Mouse (Mus musculus) forebrain, embryonic 13.5 days (tissue): ENCODE measurements around the gene Armt1. TPM values are rescaled to one million over a fixed set of nuclear protein-coding genes. Genes with fewer than 3 reads are reported as not detected.
"Not testable (repeated sequence)": the region's sequence is repeated elsewhere in the genome, so short reads cannot be mapped to it uniquely, and the experiment has no call there.

Source experiments
- ATAC-seq: fragments of 200-750 bp; cut with Nextera tagmentation; 2 replicates; pipeline ENCODE4 v1.8.0; 2017
- H3K27ac ChIP-seq: fragments of 300-500 bp; sonication (generic); 2 replicates; pipeline ENCODE4 v1.5.1; 2015; ENCODE audit warnings: inconsistent platforms, mild to moderate bottlenecking, moderate library complexity
- H3K27me3 ChIP-seq: fragments of 300-500 bp; sonication (generic); 2 replicates; pipeline ENCODE4 v1.6.1; 2015; ENCODE audit warnings: mild to moderate bottlenecking, inconsistent platforms
- H3K36me3 ChIP-seq: fragments of 300-500 bp; sonication (generic); 2 replicates; pipeline ENCODE4 v1.6.1; 2015; ENCODE audit warnings: mild to moderate bottlenecking, inconsistent platforms; ENCODE audit not compliant: poor library complexity, severe bottlenecking
- H3K4me1 ChIP-seq: fragments of 300-500 bp; sonication (generic); 2 replicates; pipeline ENCODE4 v1.6.1; 2015; ENCODE audit warnings: inconsistent platforms
- H3K4me2 ChIP-seq: fragments of 300-500 bp; sonication (generic); 2 replicates; pipeline ENCODE4 v1.6.1; 2015; ENCODE audit warnings: inconsistent platforms, mild to moderate bottlenecking, moderate library complexity
- H3K4me3 ChIP-seq: fragments of 300-500 bp; sonication (generic); 2 replicates; pipeline ENCODE4 v1.5.1; 2015; ENCODE audit warnings: mild to moderate bottlenecking, inconsistent platforms
- H3K9ac ChIP-seq: fragments of 300-500 bp; sonication (generic); 2 replicates; pipeline ENCODE4 v1.6.1; 2015; ENCODE audit warnings: mild to moderate bottlenecking, inconsistent platforms
- H3K9me3 ChIP-seq: fragments of 300-500 bp; sonication (generic); replicated peaks from 2 replicates; pipeline ENCODE4 v1.6.1; 2016; ENCODE audit warnings: inconsistent platforms
- WGBS: fragments of 180-500 bp; shearing (Covaris S2); methylation state at CpG from one replicate; pipeline ENCODE4 v1.1.7; 2015; 5-methylcytosine and 5-hydroxymethylcytosine counted together
- polyA plus RNA-seq: library from polyadenylated mRNA; unstranded; fragments of >200 nt; fragmentation: Nextera tagmentation; extraction: Ambion mirVana; gene quantifications from 2 replicates; pipeline ENCODE4 v1.2.1, GENCODE M21; 2015

The Armt1 gene
- polyA plus RNA-seq, 1 experiment from 2014 or later: 19.1 TPM

DNA sequence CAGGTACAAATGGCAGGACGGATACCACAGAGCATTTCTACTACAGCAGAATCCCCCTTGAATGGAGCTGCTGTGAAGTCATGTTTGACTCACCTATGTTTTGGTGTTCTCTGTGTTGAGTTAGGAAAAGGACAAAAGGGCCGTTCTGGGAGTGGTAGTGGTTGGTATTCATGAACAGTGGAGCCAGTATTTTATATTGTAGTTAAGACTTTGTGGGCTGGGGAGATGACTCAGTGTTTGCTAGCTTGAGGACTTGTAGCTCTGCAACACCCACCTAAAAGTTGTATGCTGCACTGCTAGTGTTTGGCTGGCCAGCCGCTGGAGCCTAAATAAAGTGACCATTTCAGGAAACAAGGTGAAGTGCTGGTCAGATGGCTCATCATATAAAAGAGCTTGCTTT, 36.9 kb upstream of the Armt1 start:
- H3K4me1 ChIP-seq: peaks cover 17% of the 10 kb centered on the region
- no peak for ATAC-seq
- no peak overlapping the region for H3K9ac ChIP-seq
- WGBS: 97% methylated on average over 3 of the region's 3 CpGs
- H3K27me3 ChIP-seq: no peaks in the 10 kb centered on the region
- peaks cover 40% of the 10 kb centered on the region for H3K36me3 ChIP-seq
- H3K9me3 ChIP-seq: no peaks in the 10 kb centered on the region
- H3K4me2 ChIP-seq: no peak overlapping the region
- H3K27ac ChIP-seq: no peak overlapping the region
- H3K4me3 ChIP-seq: no peak overlapping the region

DNA sequence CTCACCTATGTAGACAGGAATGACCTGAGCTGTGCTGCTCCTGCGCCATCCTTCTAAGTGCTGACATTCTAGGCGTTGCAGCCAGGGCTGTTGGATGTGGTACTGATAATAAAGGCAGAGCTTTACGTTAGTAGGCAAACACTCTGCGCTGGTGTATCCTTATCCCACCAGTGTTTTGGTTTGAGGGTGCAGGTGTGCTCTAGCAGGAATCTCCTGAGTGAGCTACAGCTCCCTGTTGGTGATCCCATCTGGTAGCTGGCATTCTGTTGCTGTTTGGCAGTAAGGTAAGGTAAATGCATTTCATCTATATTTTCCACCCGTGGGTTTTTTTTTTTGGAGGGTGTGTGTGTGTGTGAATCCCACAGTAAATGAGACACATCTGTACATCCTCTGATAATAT, 34.2 kb upstream of the Armt1 start:
- Histone ChIP-seq H3K9me3 (no peaks in the 10 kb centered on the region), H3K9ac (no peak overlapping the region), H3K27me3 (no peaks in the 10 kb centered on the region), H3K27ac (0 out of 2 replicates have a peak overlapping the region, but pooled peaks have one; percentile 25), H3K4me1 (no peaks in the 10 kb centered on the region), H3K4me3 (no peak overlapping the region), H3K4me2 (no peak overlapping the region), H3K36me3 (peaks cover 41% of the 10 kb centered on the region)
- no peak for ATAC-seq
- WGBS: 92% methylated on average over 5 of the region's 5 CpGs

DNA sequence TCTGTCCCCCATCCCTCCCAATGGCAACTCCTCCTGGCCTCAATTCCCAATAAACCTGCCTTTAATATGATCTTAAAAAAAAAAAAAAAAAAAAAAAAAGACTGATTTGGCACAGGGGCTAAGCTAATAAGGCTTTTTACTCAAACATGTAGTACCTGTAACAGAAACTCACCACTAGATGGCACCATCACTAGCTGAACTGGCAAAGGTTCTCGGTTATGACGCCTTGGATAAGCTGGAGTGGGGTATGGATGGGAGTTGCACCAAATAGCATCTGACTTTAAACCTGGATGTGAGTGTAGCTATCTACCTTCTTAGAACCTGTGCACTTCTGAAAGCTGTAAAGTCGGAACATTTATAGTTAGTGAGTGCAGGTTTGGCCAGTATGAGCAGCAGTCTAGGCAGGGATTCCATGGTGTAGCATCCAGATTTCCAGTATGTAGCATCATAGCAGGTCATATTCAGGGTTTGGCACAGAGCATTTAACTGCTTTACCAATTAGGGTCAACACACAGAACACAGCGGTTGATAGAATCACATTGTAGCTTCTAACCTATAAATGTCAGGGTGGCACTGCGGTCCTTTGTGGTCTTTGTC, 27.3 kb upstream of the Armt1 start:
- Histone ChIP-seq H3K27me3 (no peaks in the 10 kb centered on the region), H3K9ac (no peak overlapping the region), H3K36me3 (peaks cover 56% of the 10 kb centered on the region), H3K4me2 (no peak overlapping the region), H3K27ac (no peak overlapping the region), H3K4me3 (no peak overlapping the region), H3K4me1 (no peaks in the 10 kb centered on the region), H3K9me3 (no peaks in the 10 kb centered on the region)
- WGBS: 57% methylated on average over 5 of the region's 5 CpGs
- ATAC-seq: peak; percentile 65

DNA sequence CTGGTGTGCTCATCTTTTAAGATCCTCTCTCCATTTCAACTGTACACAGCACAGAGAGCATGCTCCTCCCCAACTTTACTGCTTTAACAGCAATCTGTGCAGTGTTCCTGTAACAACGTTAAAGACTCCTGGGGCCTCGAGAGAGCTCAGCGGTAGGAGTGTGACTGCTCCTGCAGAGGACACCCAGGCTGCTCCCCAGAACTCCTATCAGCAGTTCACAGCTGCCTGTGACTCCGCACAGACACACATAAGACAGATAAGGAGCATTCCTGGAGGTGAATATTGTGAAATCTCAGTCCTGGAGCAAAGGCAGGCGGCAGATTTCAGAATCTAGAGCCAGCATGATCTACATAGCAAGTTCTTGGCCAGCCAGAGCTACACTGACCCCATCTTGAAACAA, 26.8 kb upstream of the Armt1 start:
- Histone ChIP-seq H3K9me3 (no peaks in the 10 kb centered on the region), H3K4me1 (no peaks in the 10 kb centered on the region), H3K4me2 (no peak overlapping the region), H3K36me3 (peaks cover 61% of the 10 kb centered on the region), H3K4me3 (no peak overlapping the region), H3K27ac (no peak overlapping the region), H3K9ac (no peak overlapping the region), H3K27me3 (no peaks in the 10 kb centered on the region)
- peak; percentile 3; the same call in 1 of the 2 replicates for ATAC-seq
- 92% methylated on average over 5 of the region's 5 CpGs for WGBS

DNA sequence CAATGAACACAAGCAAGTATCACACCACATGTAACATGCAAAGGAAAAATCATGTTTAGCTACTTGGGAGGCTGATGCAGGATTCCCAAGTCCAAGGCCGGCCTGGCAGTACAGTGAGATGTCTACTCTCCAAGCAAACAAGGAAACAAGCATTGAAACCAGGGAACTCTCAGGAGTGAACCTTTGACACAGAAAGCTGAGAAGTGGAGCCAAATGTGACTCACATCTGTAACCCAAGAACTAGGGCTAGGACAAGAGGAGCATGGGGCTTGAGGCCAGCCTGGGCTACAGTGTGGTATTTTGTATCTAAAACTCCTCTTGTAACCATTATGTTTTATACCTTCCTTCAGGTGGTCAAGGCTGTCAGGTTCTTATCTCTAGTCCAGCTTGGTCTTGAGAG, 25.1 kb upstream of the Armt1 start:
- no peak overlapping the region for H3K9ac ChIP-seq
- no peaks in the 10 kb centered on the region for H3K9me3 ChIP-seq
- peaks cover 66% of the 10 kb centered on the region for H3K36me3 ChIP-seq
- no peak overlapping the region for H3K4me2 ChIP-seq
- H3K4me1 ChIP-seq: no peaks in the 10 kb centered on the region
- no peak for ATAC-seq
- H3K27me3 ChIP-seq: no peaks in the 10 kb centered on the region
- 91% methylated on average over 1 of the region's 1 CpGs for WGBS
- no peak overlapping the region for H3K27ac ChIP-seq
- H3K4me3 ChIP-seq: no peak overlapping the region

DNA sequence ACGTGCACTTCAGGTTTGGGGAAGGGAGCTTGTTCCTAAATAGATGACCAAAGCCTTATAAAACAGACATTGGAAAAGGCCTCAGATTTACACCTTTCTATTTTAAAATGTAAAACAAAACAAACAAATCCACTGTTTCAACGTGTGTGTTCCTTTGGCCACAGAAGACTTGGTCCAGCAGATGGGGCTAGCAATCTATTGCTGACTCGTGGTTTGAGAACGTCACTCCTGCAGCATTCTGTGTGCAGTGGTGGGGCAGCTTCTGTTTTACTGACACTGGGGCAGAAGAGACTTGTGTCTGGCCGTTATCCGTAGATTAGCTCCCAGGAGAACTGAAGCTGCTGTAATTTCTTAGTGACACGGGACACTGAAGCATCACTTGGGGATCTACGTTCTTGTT, 7.0 kb upstream of the Armt1 start:
- Histone ChIP-seq H3K9me3 (no peaks in the 10 kb centered on the region), H3K27me3 (no peaks in the 10 kb centered on the region), H3K9ac (no peak overlapping the region), H3K27ac (no peak overlapping the region), H3K4me1 (no peaks in the 10 kb centered on the region), H3K36me3 (peaks cover 59% of the 10 kb centered on the region), H3K4me3 (no peak overlapping the region), H3K4me2 (no peak overlapping the region)
- WGBS: 82% methylated on average over 8 of the region's 8 CpGs
- ATAC-seq: no peak

DNA sequence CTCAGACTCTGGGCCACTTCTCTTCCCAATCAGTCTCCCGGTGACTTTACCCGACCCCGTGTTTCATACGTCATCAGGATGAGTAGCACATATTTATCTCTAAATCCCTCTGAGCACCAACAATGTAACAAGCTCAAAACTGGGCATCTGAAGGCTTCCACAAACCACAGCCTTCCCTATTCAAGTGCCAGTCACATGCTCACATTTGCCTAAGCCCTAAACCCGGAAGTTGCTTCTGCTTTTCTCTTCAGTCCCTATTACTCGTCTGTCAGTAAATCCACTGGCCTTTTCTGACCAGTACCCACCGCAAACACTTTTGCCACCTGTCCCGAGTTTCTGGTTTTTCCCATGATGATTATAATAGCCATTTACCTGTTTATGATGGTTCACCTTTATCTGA, 1.9 kb upstream of the Armt1 start:
- Histone ChIP-seq H3K36me3 (peaks cover 21% of the 10 kb centered on the region), H3K4me3 (no peak overlapping the region), H3K27me3 (no peaks in the 10 kb centered on the region), H3K9me3 (no peaks in the 10 kb centered on the region), H3K27ac (no peak overlapping the region), H3K4me1 (peaks cover 20% of the 10 kb centered on the region), H3K4me2 (no peak overlapping the region), H3K9ac (no peak overlapping the region)
- no peak for ATAC-seq
- 90% methylated on average over 8 of the region's 8 CpGs for WGBS

DNA sequence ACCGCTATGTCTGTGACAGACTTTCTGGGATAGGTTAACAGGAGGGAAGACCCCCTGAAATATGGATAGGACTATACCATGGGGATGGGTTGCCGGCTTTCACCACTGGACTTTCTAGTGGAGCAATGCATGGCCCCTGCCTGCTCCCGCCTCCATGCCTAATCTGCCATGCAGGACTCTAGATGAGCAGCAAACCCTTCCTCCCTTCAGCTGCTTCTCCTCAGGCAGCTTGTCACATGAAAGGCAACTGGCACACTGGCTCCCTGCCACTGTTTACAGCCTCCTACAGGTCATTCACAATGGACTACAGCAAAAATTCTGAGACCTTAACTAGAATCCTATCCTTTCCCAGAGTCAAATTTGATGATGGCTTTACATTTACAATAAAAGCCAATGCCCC, 1.4 kb upstream of the Armt1 start:
- H3K4me1 ChIP-seq: peaks cover 20% of the 10 kb centered on the region
- no peak for ATAC-seq
- peak overlapping the region; percentile 76 for H3K4me2 ChIP-seq
- WGBS: 90% methylated on average over 3 of the region's 3 CpGs
- H3K9ac ChIP-seq: peak overlapping the region; percentile 77
- H3K36me3 ChIP-seq: peaks cover 19% of the 10 kb centered on the region
- H3K27ac ChIP-seq: no peak overlapping the region
- no peaks in the 10 kb centered on the region for H3K9me3 ChIP-seq
- H3K4me3 ChIP-seq: 0 out of 2 replicates have a peak overlapping the region, but pooled peaks have one; percentile 61
- no peaks in the 10 kb centered on the region for H3K27me3 ChIP-seq

DNA sequence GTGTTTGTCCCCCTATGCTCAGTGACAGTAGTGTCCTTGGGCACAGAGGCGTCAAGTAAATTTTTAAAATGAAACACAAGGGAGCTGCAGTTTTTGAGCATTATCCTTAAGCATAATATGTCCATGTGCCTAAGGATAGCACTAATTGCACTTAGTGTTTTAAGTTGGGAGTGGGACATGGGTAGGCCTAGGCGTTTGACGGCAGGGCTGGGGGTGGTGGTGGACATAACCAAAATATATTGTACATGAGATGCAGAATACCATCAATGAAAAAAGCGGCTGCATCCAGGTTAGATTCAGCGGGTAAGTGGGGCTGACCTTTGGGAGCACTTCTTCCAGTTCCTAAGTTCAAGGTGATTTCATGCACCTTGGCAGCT, 533 bp upstream of the Armt1 start:
- 13% methylated on average over 5 of the region's 5 CpGs for WGBS
- peak; percentile 62 for ATAC-seq
- Histone ChIP-seq H3K27ac (no peak overlapping the region), H3K36me3 (peaks cover 14% of the 10 kb centered on the region), H3K27me3 (no peaks in the 10 kb centered on the region), H3K4me2 (peak overlapping the region; percentile 76), H3K4me1 (peaks cover 20% of the 10 kb centered on the region), H3K9me3 (no peaks in the 10 kb centered on the region), H3K9ac (peak overlapping the region; percentile 77), H3K4me3 (peak overlapping the region; percentile 61)

DNA sequence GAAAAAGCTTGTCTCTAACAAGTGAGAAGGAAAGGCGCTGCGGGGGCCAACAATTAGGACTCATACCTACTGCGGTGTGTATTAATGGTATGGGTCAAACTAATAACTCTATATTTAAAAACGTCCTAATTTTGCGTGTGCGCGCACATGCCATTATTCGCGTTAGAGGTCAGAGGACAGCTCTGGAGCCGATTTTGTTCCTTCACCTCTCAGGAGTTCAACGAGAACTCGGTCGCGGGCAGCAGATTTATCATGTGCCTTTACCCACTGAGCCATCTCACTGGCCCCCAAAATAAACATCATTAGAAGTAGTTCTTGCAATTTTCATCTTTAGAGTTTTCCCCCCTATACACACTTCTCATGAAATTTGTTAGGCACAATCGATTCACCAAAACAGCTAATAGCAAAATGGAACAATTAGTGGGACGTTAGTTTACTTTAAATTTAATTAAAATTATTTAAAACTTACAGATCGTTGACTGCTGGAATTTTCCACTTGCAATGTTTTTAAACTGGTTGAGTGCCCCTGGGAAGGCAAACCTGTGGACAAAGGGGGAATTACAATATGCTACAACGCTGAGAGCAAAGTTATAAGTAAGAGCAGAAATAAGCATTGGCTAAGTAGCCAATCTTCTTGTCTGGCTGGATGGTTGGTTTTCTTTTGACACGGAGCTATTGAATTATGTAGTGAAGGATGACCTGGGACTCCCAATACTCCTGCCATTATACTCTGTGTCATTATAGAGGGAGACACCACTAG, 909 bp downstream of the Armt1 start:
- Histone ChIP-seq H3K27me3 (no peaks in the 10 kb centered on the region), H3K4me1 (peaks cover 20% of the 10 kb centered on the region), H3K36me3 (0 out of 2 replicates have a peak, but pooled peaks cover 15% of the 10 kb centered on the region), H3K9ac (peak overlapping the region; percentile 74), H3K4me2 (peak overlapping the region; percentile 62), H3K9me3 (no peaks in the 10 kb centered on the region), H3K4me3 (peak overlapping the region; percentile 61), H3K27ac (peak overlapping the region; percentile 65; the same call in 1 of the 2 replicates)
- 11% methylated on average over 19 of the region's 19 CpGs for WGBS
- ATAC-seq: no peak; the same call in 1 of the 2 replicates

DNA sequence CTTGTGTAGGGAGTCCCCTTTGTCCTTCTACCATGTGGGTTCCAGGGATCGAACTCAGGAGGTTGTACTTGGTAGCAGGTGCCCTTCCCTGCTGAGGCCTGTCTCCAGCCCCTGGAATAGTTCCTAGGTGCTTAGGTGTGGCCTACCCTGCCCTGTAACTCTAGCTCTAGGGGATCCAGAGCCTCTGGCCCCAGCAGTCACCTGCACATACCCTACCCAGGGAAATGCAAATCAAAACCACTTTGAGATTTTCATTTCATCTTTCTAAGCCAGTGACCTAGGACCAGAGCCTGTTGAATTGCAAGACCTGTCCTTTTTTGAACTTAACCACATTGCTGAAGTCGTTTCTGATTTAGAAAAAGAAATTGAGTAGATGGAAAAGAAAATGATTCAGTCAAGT, 1.6 kb downstream of the Armt1 start:
- Histone ChIP-seq H3K36me3 (peaks cover 21% of the 10 kb centered on the region; the same call in 1 of the 2 replicates), H3K4me1 (peaks cover 20% of the 10 kb centered on the region), H3K4me2 (peak overlapping the region; percentile 62; the same call in 1 of the 2 replicates)
- H3K27ac ChIP-seq, H3K27me3 ChIP-seq, H3K9ac ChIP-seq, H3K9me3 ChIP-seq, ATAC-seq, H3K4me3 ChIP-seq: not testable (repeated sequence)
- WGBS: 96% methylated on average over 2 of the region's 2 CpGs

DNA sequence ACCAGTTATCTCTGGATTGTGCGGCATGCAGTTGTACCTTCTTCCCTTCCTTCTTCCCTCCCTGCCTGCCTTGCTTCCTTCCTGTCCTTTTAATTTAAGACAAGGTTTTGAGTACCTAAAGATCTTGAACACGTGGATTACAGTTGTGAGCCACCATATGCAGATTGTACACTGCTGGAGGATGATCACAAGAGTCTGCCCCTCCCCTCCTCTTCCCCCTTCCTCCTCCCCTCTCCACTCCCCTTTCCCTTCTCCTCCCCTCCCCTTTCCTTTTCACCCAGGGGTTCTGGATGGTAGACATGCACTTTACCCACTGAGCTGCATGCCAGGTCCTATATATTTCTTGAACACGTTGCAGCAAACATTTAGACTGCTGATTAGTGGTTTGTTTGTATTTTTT, 3.1 kb downstream of the Armt1 start:
- H3K9me3 ChIP-seq: no peaks in the 10 kb centered on the region
- H3K27me3 ChIP-seq: no peaks in the 10 kb centered on the region
- H3K4me2 ChIP-seq: no peak overlapping the region
- 87% methylated on average over 3 of the region's 3 CpGs for WGBS
- ATAC-seq: no peak
- H3K9ac ChIP-seq: no peak overlapping the region
- H3K36me3 ChIP-seq: peaks cover 35% of the 10 kb centered on the region
- peaks cover 20% of the 10 kb centered on the region for H3K4me1 ChIP-seq
- no peak overlapping the region for H3K4me3 ChIP-seq
- no peak overlapping the region for H3K27ac ChIP-seq
